Mouse (Mus musculus) forebrain, embryonic 11.5 days (tissue): ENCODE data around the gene Nek6. TPM values are rescaled to one million over a fixed set of nuclear protein-coding genes. Genes with fewer than 3 reads are reported as not detected.
A peak's percentile ranks its signal among the peaks of the same experiment; 100 is the strongest.

Experiments
- ATAC-seq: fragments of 200-750 bp; cut with Nextera tagmentation; replicated peaks from 2 replicates; pipeline ENCODE4 v1.8.0; 2017; ENCODE audit warnings: moderate TSS enrichment; ENCODE audit not compliant: low FRiP score
- DNase-seq: peaks from one replicate; pipeline ENCODE4 v3.0.0-alpha.2; 2017; ENCODE audit warnings: low spot score
- H3K27ac ChIP-seq: fragments of 300-500 bp; sonication (generic); 2 replicates; pipeline ENCODE4 v1.5.1; 2014; ENCODE audit warnings: low read depth, low read length
- H3K27me3 ChIP-seq: fragments of 300-500 bp; sonication (generic); 2 replicates; pipeline ENCODE4 v1.6.1; 2014; ENCODE audit warnings: mild to moderate bottlenecking, low read length, mixed read lengths; ENCODE audit not compliant: control insufficient read depth, insufficient read depth
- H3K36me3 ChIP-seq: fragments of 300-500 bp; sonication (generic); 2 replicates; pipeline ENCODE4 v1.6.1; 2014; ENCODE audit warnings: mild to moderate bottlenecking, low read length, moderate library complexity, mixed read lengths; ENCODE audit not compliant: control insufficient read depth, insufficient read depth
- H3K4me1 ChIP-seq: fragments of 300-500 bp; sonication (generic); replicated peaks from 2 replicates; pipeline ENCODE4 v1.6.1; 2014; ENCODE audit warnings: low read length, mixed read lengths; ENCODE audit not compliant: control insufficient read depth, insufficient read depth
- H3K4me2 ChIP-seq: fragments of 300-500 bp; sonication (generic); 2 replicates; pipeline ENCODE4 v1.6.1; 2014; ENCODE audit warnings: low read depth, mild to moderate bottlenecking, low read length, moderate library complexity, mixed read lengths; ENCODE audit not compliant: severe bottlenecking
- H3K4me3 ChIP-seq: fragments of 300-500 bp; sonication (generic); 2 replicates; pipeline ENCODE4 v1.5.1; 2014; ENCODE audit warnings: low read depth, low read length
- H3K9ac ChIP-seq: fragments of 300-500 bp; sonication (generic); 2 replicates; pipeline ENCODE4 v1.6.1; 2014; ENCODE audit warnings: low read length
- H3K9me3 ChIP-seq: fragments of 300-500 bp; sonication (generic); 2 replicates; pipeline ENCODE4 v1.6.1; 2016; ENCODE audit warnings: low read length, mixed read lengths; ENCODE audit not compliant: control insufficient read depth
- WGBS: fragments of 180-500 bp; shearing (Covaris S2); extraction: QIAGEN DNeasy Blood & Tissue Kit; methylation state at CpG from one replicate; pipeline ENCODE4 v1.1.7; 2014; 5-methylcytosine and 5-hydroxymethylcytosine counted together
- polyA plus RNA-seq: library from polyadenylated mRNA; unstranded; fragments of >200 nt; fragmentation: Nextera tagmentation; extraction: Ambion mirVana; gene quantifications from 2 replicates; pipeline ENCODE4 v1.2.1, GENCODE M21; 2014

The Nek6 gene
- polyA plus RNA-seq, 1 experiment from 2014 or later: 138 TPM

GRCm38 (mm10) chr2:38513183-38513529 lies 1.7 kb downstream of the Nek6 start:
- Histone ChIP-seq H3K27ac (0 out of 2 replicates have a peak overlapping the region, but pooled peaks have one; percentile 64), H3K4me3 (peak overlapping the region; percentile 88)
- WGBS: 57% methylated on average over 2 of the region's 2 CpGs

GRCm38 (mm10) chr2:38514411-38514810 lies 3.0 kb downstream of the Nek6 start:
- 79% methylated on average over 7 of the region's 7 CpGs for WGBS
- Histone ChIP-seq H3K9ac (no peak overlapping the region), H3K4me3 (no peak overlapping the region), H3K4me2 (peak overlapping the region; percentile 3; the same call in 1 of the 2 replicates), H3K4me1 (peaks cover 28% of the 10 kb centered on the region), H3K27me3 (no peaks in the 10 kb centered on the region), H3K36me3 (no peaks in the 10 kb centered on the region), H3K9me3 (no peaks in the 10 kb centered on the region), H3K27ac (no peak overlapping the region)
- ATAC-seq (no peak), DNase-seq (no peak)

More at GRCm38 (mm10) chr2:38513183-38513529, 1.7 kb downstream of the Nek6 start:
- no peaks in the 10 kb centered on the region for H3K36me3 ChIP-seq
- H3K4me2 ChIP-seq: peak overlapping the region; percentile 89
- no peaks in the 10 kb centered on the region for H3K27me3 ChIP-seq
- H3K9me3 ChIP-seq: no peaks in the 10 kb centered on the region
- H3K9ac ChIP-seq: peak overlapping the region; percentile 95
- no peak for ATAC-seq
- peaks cover 28% of the 10 kb centered on the region for H3K4me1 ChIP-seq
- no peak for DNase-seq

GRCm38 (mm10) chr2:38515446-38515845 lies 4.0 kb downstream of the Nek6 start:
- Histone ChIP-seq H3K27me3 (no peaks in the 10 kb centered on the region), H3K36me3 (no peaks in the 10 kb centered on the region), H3K4me3 (no peak overlapping the region), H3K9me3 (no peaks in the 10 kb centered on the region), H3K9ac (no peak overlapping the region), H3K4me1 (peaks cover 36% of the 10 kb centered on the region), H3K27ac (peak overlapping the region; percentile 75), H3K4me2 (peak overlapping the region; percentile 24; the same call in 1 of the 2 replicates)
- ATAC-seq: peak; percentile 69
- peak; percentile 68 for DNase-seq
- WGBS: 3% methylated on average over 6 of the region's 6 CpGs

DNA sequence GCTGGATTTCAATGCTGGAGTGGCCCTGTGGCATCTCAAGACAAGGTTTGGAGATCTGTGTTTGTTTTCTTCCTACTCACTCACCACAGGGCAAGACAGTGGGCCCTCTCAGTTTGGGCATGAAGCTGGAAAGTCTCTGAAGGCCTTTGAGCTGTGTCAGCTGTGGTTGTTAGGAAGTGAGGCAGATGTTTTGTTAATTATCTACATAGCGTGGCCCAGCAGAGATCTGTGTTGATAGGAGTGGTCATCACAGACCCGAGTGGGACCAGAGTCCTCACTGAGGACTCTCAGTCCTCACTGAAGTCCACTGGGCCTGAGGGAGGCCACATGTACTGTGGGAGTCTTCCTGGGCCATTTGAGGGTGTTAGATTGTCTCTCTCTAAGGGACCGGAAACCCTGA lies 5.0 kb downstream of the Nek6 start:
- DNase-seq: no peak
- ATAC-seq: no peak
- 76% methylated on average over 3 of the region's 3 CpGs for WGBS
- Histone ChIP-seq H3K4me3 (no peak overlapping the region), H3K9me3 (no peaks in the 10 kb centered on the region), H3K36me3 (no peaks in the 10 kb centered on the region), H3K4me1 (peaks cover 36% of the 10 kb centered on the region), H3K27ac (no peak overlapping the region), H3K4me2 (no peak overlapping the region), H3K9ac (no peak overlapping the region), H3K27me3 (no peaks in the 10 kb centered on the region)

GRCm38 (mm10) chr2:38517045-38517444 lies 5.6 kb downstream of the Nek6 start:
- Histone ChIP-seq H3K9me3 (no peaks in the 10 kb centered on the region), H3K4me1 (peaks cover 36% of the 10 kb centered on the region), H3K27me3 (no peaks in the 10 kb centered on the region), H3K9ac (no peak overlapping the region), H3K36me3 (no peaks in the 10 kb centered on the region), H3K4me3 (no peak overlapping the region), H3K27ac (no peak overlapping the region), H3K4me2 (no peak overlapping the region)
- 74% methylated on average over 6 of the region's 6 CpGs for WGBS
- ATAC-seq (no peak), DNase-seq (no peak)

DNA sequence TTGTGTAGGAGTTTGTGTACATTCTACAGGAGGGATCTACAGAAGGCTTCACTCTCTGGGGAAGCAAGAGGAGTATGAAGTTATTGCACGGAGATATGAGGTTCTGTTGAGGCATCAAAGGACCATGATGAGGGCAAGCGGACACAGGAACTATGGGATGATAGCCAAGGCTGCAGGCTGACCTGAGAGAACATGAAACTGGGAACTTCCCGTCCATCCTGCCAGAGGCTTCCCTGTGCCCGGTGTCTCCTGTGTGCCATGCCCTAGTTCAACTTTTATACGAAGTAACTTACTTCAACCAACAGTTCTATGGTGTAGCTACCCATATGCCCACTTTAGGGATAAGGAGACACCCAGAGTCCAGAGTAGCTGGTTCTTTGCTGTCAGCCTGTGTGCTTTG lies 7.3 kb downstream of the Nek6 start:
- DNase-seq: no peak
- no peaks in the 10 kb centered on the region for H3K27me3 ChIP-seq
- no peak overlapping the region for H3K27ac ChIP-seq
- 94% methylated on average over 5 of the region's 5 CpGs for WGBS
- H3K9ac ChIP-seq: no peak overlapping the region
- H3K4me3 ChIP-seq: no peak overlapping the region
- H3K4me2 ChIP-seq: no peak overlapping the region
- H3K4me1 ChIP-seq: peaks cover 30% of the 10 kb centered on the region
- no peak for ATAC-seq
- no peaks in the 10 kb centered on the region for H3K9me3 ChIP-seq
- no peaks in the 10 kb centered on the region for H3K36me3 ChIP-seq

GRCm38 (mm10) chr2:38519934-38520333 lies 8.5 kb downstream of the Nek6 start:
- Histone ChIP-seq H3K36me3 (no peaks in the 10 kb centered on the region), H3K27me3 (no peaks in the 10 kb centered on the region), H3K27ac (0 out of 2 replicates have a peak overlapping the region, but pooled peaks have one; percentile 37), H3K4me2 (no peak overlapping the region), H3K9ac (peak overlapping the region; percentile 16; the same call in 1 of the 2 replicates), H3K4me1 (peaks cover 24% of the 10 kb centered on the region), H3K4me3 (no peak overlapping the region), H3K9me3 (no peaks in the 10 kb centered on the region)
- DNase-seq (no peak), ATAC-seq (no peak)
- WGBS: 67% methylated on average over 11 of the region's 11 CpGs

GRCm38 (mm10) chr2:38521618-38522017 lies 10.2 kb downstream of the Nek6 start:
- H3K27ac ChIP-seq: no peak overlapping the region
- no peaks in the 10 kb centered on the region for H3K9me3 ChIP-seq
- H3K4me1 ChIP-seq: peaks cover 14% of the 10 kb centered on the region

DNA sequence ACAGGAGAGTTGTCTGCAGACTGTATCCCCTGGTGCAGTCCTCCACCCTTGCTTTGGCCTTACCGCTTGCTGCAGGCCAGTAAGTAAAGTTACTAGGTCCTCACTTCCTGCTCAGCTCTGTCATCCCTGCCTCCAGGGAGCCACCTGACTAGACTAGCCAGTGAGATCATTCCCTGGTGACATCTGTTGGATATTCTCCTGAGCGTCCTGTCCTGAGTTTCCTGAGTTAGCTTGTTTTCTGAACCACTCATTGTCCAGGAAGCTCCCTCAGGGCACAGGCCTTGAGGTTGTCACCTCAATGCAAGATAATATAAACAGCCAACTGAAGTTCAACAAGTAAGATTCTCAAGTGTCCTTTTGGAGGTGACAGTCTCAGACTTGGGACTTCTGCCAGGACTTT lies 10.9 kb downstream of the Nek6 start:
- DNase-seq: no peak
- H3K9me3 ChIP-seq: no peaks in the 10 kb centered on the region
- peaks cover 9% of the 10 kb centered on the region; the same call in 1 of the 2 replicates for H3K4me1 ChIP-seq
- H3K9ac ChIP-seq: no peak overlapping the region
- no peak for ATAC-seq
- no peak overlapping the region for H3K4me2 ChIP-seq
- no peak overlapping the region for H3K4me3 ChIP-seq
- H3K27ac ChIP-seq: no peak overlapping the region
- H3K27me3 ChIP-seq: no peaks in the 10 kb centered on the region
- H3K36me3 ChIP-seq: no peaks in the 10 kb centered on the region
- WGBS: 71% methylated on average over 2 of the region's 2 CpGs

More at GRCm38 (mm10) chr2:38521618-38522017, 10.2 kb downstream of the Nek6 start:
- no peak overlapping the region for H3K9ac ChIP-seq
- DNase-seq (no peak), ATAC-seq (no peak)
- no peaks in the 10 kb centered on the region for H3K27me3 ChIP-seq
- 91% methylated on average over 12 of the region's 12 CpGs for WGBS
- H3K36me3 ChIP-seq: no peaks in the 10 kb centered on the region
- no peak overlapping the region for H3K4me3 ChIP-seq
- no peak overlapping the region for H3K4me2 ChIP-seq
